Mouse (Mus musculus): Measurements from ENCODE around the gene Espn. TPM values are rescaled to one million over a fixed set of nuclear protein-coding genes. Genes with fewer than 3 reads are reported as not detected.
A peak's percentile ranks its signal among the peaks of the same experiment; 100 is the strongest.

Gene Espn
- polyA plus RNA-seq, 1 experiment, result 19.3 TPM

DNA sequence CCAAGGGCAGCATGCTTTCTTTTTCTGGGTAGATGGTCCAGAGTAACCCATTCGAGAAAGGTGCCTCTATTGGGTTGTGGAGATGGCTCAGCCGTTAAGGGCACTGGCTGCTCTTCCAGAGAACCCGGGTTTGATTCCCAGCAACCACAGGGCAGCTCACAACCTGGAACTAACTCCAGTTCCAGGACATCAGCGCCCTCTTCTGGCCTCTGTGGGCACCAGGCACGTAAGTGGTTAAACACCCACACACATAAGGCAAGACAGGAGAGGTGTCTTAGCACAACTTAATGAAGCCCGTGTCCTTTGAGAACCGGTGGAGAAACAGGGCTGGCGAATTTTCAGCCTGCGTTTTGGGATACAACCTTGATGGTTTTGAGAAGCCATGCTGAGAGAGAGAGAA is 77.6 kb downstream of the Espn start:
- Histone ChIP-seq H3K9me3 (replicated peaks; ENCODE audit: control insufficient read depth, insufficient read depth, low read length, poor library complexity, severe bottlenecking) (no peaks in the 10 kb centered on the region), H3K36me3 (ENCODE audit: control insufficient read depth, insufficient read depth, low read length, poor library complexity, severe bottlenecking) (no peaks in the 10 kb centered on the region), H3K9ac (ENCODE audit: low read depth, poor library complexity, severe bottlenecking) (no peak overlapping the region), H3K27ac (ENCODE audit: insufficient read depth, low read length) (no peak overlapping the region), H3K4me1 (ENCODE audit: control insufficient read depth, insufficient read depth, low read length) (no peaks in the 10 kb centered on the region), H3K4me3 (ENCODE audit: low read depth, low read length) (no peak overlapping the region), H3K27me3 (ENCODE audit: control insufficient read depth, insufficient read depth, low read length, poor library complexity, severe bottlenecking) (no peaks in the 10 kb centered on the region)
- TF ChIP-seq EP300 (IDR thresholded peaks at IDR 0.05; ENCODE audit: insufficient read depth, low read depth, low read length), result no peak
- peak; percentile 64 for TF ChIP-seq CTCF (IDR thresholded peaks at IDR 0.05; ENCODE audit: low read depth, low read length)
- no peak for TF ChIP-seq POLR2A (IDR thresholded peaks at IDR 0.05; ENCODE audit: insufficient read depth, low read length)

DNA sequence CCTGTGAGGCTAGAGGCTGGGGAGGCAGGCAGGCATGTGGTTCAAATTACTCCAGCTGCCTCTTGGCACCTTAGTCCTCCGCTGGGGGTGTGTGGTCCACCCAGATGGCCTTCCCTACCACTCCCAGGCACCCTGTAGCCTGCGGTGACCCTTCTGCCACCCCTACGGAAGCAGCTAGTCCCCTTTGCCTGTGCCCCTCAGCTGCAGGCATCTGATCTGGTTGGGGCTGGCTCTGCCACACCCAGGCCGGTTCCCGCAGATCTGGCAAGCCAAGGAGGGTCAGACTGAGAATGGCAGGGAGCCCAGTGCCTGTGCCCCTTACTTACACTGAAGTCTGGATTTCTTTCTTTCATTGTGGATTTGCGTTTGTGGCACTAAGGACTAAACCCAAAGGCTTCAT is 78.5 kb downstream of the Espn start:
- Histone ChIP-seq H3K36me3 (ENCODE audit: control insufficient read depth, insufficient read depth, low read length, poor library complexity, severe bottlenecking) (no peaks in the 10 kb centered on the region), H3K27ac (ENCODE audit: insufficient read depth, low read length) (no peak overlapping the region), H3K4me3 (ENCODE audit: low read depth, low read length) (no peak overlapping the region), H3K9ac (ENCODE audit: low read depth, poor library complexity, severe bottlenecking) (no peak overlapping the region), H3K4me1 (ENCODE audit: control insufficient read depth, insufficient read depth, low read length) (no peaks in the 10 kb centered on the region), H3K27me3 (ENCODE audit: control insufficient read depth, insufficient read depth, low read length, poor library complexity, severe bottlenecking) (no peaks in the 10 kb centered on the region), H3K9me3 (replicated peaks; ENCODE audit: control insufficient read depth, insufficient read depth, low read length, poor library complexity, severe bottlenecking) (no peaks in the 10 kb centered on the region)
- no peak for TF ChIP-seq CTCF (IDR thresholded peaks at IDR 0.05; ENCODE audit: low read depth, low read length)
- TF ChIP-seq EP300 (IDR thresholded peaks at IDR 0.05; ENCODE audit: insufficient read depth, low read depth, low read length), result no peak
- TF ChIP-seq POLR2A (IDR thresholded peaks at IDR 0.05; ENCODE audit: insufficient read depth, low read length), result no peak

DNA sequence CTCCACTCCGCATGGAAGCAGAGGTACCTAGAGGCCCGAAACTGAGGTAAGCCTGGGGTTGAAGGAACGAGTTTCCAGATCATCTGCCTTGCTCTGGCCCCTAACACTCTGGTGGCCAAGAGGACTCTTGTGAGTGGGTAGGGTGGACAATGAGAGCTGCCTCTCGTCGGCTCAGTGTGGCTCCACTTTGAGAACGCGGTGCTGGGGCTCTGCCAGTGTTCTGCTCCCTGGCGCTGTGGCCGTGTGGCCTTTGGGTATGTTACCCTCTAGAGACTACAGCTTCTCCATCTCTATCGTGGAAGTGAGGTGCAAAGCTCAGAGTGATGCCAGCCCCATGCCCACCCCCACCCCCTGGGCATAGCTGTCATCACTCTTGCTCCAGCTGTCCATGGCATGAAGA is 79.5 kb downstream of the Espn start:
- Histone ChIP-seq H3K36me3 (ENCODE audit: control insufficient read depth, insufficient read depth, low read length, poor library complexity, severe bottlenecking) (no peaks in the 10 kb centered on the region), H3K4me1 (ENCODE audit: control insufficient read depth, insufficient read depth, low read length) (no peaks in the 10 kb centered on the region), H3K27ac (ENCODE audit: insufficient read depth, low read length) (no peak overlapping the region), H3K9me3 (replicated peaks; ENCODE audit: control insufficient read depth, insufficient read depth, low read length, poor library complexity, severe bottlenecking) (no peaks in the 10 kb centered on the region), H3K4me3 (ENCODE audit: low read depth, low read length) (no peak overlapping the region), H3K27me3 (ENCODE audit: control insufficient read depth, insufficient read depth, low read length, poor library complexity, severe bottlenecking) (no peaks in the 10 kb centered on the region), H3K9ac (ENCODE audit: low read depth, poor library complexity, severe bottlenecking) (no peak overlapping the region)
- TF ChIP-seq POLR2A (IDR thresholded peaks at IDR 0.05; ENCODE audit: insufficient read depth, low read length) (no peak), EP300 (IDR thresholded peaks at IDR 0.05; ENCODE audit: insufficient read depth, low read depth, low read length) (no peak), CTCF (IDR thresholded peaks at IDR 0.05; ENCODE audit: low read depth, low read length) (no peak)

DNA sequence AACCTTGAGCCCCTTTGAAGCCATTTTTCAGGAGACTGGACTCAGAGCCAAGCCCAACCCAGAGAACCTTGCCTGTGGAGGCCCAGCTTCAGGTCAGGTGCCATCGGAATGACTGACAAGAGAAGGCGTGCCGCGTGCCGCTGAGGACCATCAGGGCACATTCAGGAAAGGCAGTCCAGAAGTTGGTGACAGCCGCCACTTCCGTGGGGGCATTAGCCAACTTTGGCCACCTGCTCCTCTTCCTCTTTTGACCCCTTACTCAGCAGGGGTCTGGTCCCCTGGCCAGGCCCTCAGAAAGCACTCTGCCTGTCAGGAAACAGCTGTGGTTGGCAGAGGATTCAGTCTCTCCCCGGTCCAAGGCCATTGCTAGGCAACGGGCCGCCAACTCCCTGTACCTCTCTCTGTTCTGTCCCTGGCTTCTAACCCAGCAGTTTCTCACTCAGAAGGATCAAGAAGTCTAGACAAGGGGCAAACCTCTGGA is 80.0 kb downstream of the Espn start, which contains the start of gene Plekhg5:
Gene Plekhg5 (plus strand): TSS at position 378 of the 481 bp plus-strand sequence.
- TF ChIP-seq EP300 (IDR thresholded peaks at IDR 0.05; ENCODE audit: insufficient read depth, low read depth, low read length) (no peak), CTCF (IDR thresholded peaks at IDR 0.05; ENCODE audit: low read depth, low read length) (no peak), POLR2A (IDR thresholded peaks at IDR 0.05; ENCODE audit: insufficient read depth, low read length) (no peak)
- no peaks in the 10 kb centered on the region for H3K36me3 ChIP-seq (ENCODE audit: control insufficient read depth, insufficient read depth, low read length, poor library complexity, severe bottlenecking)
- no peaks in the 10 kb centered on the region for H3K27me3 ChIP-seq (ENCODE audit: control insufficient read depth, insufficient read depth, low read length, poor library complexity, severe bottlenecking)
- H3K27ac ChIP-seq (ENCODE audit: insufficient read depth, low read length), result no peak within 1 kb of the TSS
- no peak within 1 kb of the TSS for H3K9ac ChIP-seq (ENCODE audit: low read depth, poor library complexity, severe bottlenecking)
- H3K9me3 ChIP-seq (replicated peaks; ENCODE audit: control insufficient read depth, insufficient read depth, low read length, poor library complexity, severe bottlenecking), result no peaks in the 10 kb centered on the region
- no peaks in the 10 kb centered on the region for H3K4me1 ChIP-seq (ENCODE audit: control insufficient read depth, insufficient read depth, low read length)
- H3K4me3 ChIP-seq (ENCODE audit: low read depth, low read length), result no peak within 1 kb of the TSS

DNA sequence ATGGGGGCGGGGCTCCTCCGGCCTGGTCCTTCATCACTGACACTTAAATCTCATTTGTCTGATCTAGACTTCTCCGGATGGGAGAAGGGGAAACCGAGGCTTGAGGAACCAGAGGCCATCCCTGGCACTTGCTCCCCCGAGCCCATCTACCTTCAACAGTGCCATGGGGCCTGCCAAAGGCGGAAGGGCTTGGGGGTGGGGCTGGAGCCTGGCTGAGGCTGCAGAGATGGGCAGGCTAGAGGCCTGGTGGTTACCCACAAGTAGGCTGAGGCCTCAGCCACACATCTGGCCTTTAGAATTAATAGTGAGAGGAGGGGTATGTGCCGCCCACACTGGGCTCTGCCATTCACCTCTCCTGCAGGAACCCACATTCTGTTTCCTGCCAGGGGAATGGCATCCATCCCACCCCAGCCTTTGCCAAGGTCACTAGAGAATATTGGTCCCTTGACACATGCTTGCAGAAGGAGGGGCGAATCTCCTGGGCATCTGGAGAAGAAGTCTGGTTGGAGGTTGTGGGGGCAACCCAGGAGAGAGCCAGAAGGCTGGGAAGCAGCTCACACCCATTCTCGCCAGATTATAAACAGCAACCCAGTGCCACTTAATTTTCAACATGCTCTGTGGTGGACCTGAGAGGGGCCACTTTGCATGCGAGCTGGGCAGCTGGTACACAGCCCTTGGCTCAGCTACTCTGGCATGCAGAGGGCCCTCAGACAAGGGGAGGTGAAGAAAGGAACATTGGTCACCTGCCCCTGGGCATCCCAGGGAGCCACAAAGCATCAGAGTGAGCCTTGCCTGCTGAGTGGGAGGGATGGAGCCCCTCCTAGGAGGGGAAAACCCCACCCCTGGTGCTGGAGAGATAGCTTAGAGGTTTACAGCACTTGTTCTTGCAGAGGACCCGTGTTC is 81.4 kb downstream of the Espn start:
- Histone ChIP-seq H3K9ac (ENCODE audit: low read depth, poor library complexity, severe bottlenecking) (no peak overlapping the region), H3K4me3 (ENCODE audit: low read depth, low read length) (no peak overlapping the region), H3K27ac (ENCODE audit: insufficient read depth, low read length) (no peak overlapping the region), H3K4me1 (ENCODE audit: control insufficient read depth, insufficient read depth, low read length) (no peaks in the 10 kb centered on the region), H3K9me3 (replicated peaks; ENCODE audit: control insufficient read depth, insufficient read depth, low read length, poor library complexity, severe bottlenecking) (no peaks in the 10 kb centered on the region), H3K27me3 (ENCODE audit: control insufficient read depth, insufficient read depth, low read length, poor library complexity, severe bottlenecking) (no peaks in the 10 kb centered on the region), H3K36me3 (ENCODE audit: control insufficient read depth, insufficient read depth, low read length, poor library complexity, severe bottlenecking) (no peaks in the 10 kb centered on the region)
- TF ChIP-seq EP300 (IDR thresholded peaks at IDR 0.05; ENCODE audit: insufficient read depth, low read depth, low read length) (no peak), CTCF (IDR thresholded peaks at IDR 0.05; ENCODE audit: low read depth, low read length) (no peak), POLR2A (IDR thresholded peaks at IDR 0.05; ENCODE audit: insufficient read depth, low read length) (no peak)

Other genes starting within 250 kb of the Espn start
- 89.1 and 95.3 TPM in 2 replicates for gene Dnajc11, start 218.7 kb downstream of the Espn start, polyA plus RNA-seq (2011; ENCODE audit: insufficient read depth, insufficient read length, low read depth, missing spikeins)
- 20.0 and 20.7 TPM in 2 replicates for gene Thap3, start 163.4 kb downstream of the Espn start, polyA plus RNA-seq (2011; ENCODE audit: insufficient read depth, insufficient read length, low read depth, missing spikeins)
- 49.7 and 52.1 TPM in 2 replicates for gene Phf13, start 156.1 kb downstream of the Espn start, polyA plus RNA-seq (2011; ENCODE audit: insufficient read depth, insufficient read length, low read depth, missing spikeins)
- 24.0 and 24.4 TPM in 2 replicates for gene Klhl21, start 143.6 kb downstream of the Espn start, polyA plus RNA-seq (2011; ENCODE audit: insufficient read depth, insufficient read length, low read depth, missing spikeins)
- gene Zbtb48, start 124.7 kb downstream of the Espn start, polyA plus RNA-seq (2011; ENCODE audit: insufficient read depth, insufficient read length, low read depth, missing spikeins), result 13.4 and 13.5 TPM in 2 replicates
- gene Tas1r1, start 113.8 kb downstream of the Espn start, polyA plus RNA-seq (2011; ENCODE audit: insufficient read depth, insufficient read length, low read depth, missing spikeins), result 0.38 and 0.55 TPM in 2 replicates
- gene Nol9, start 113.0 kb downstream of the Espn start, polyA plus RNA-seq (2011; ENCODE audit: insufficient read depth, insufficient read length, low read depth, missing spikeins), result 71.0 and 71.7 TPM in 2 replicates
- gene Plekhg5, start 79.9 kb downstream of the Espn start, polyA plus RNA-seq (2011; ENCODE audit: insufficient read depth, insufficient read length, low read depth, missing spikeins), result 17.5 and 20.5 TPM in 2 replicates
- gene Tnfrsf25, start 36.4 kb downstream of the Espn start, polyA plus RNA-seq (2011; ENCODE audit: insufficient read depth, insufficient read length, low read depth, missing spikeins), result 1.5 and 2.0 TPM in 2 replicates
- 0.39 TPM in 1 of 2 replicates, not detected in the other for gene Hes2, start 6.5 kb upstream of the Espn start, polyA plus RNA-seq (2011; ENCODE audit: insufficient read depth, insufficient read length, low read depth, missing spikeins)
- 49.5 and 52.6 TPM in 2 replicates for gene Acot7, start 25.8 kb upstream of the Espn start, polyA plus RNA-seq (2011; ENCODE audit: insufficient read depth, insufficient read length, low read depth, missing spikeins)
- 7.2 and 7.9 TPM in 2 replicates for gene Gpr153, start 121.9 kb upstream of the Espn start, polyA plus RNA-seq (2011; ENCODE audit: insufficient read depth, insufficient read length, low read depth, missing spikeins)
- not detected in 2 replicates for gene Hes3, start 139.3 kb upstream of the Espn start, polyA plus RNA-seq (2011; ENCODE audit: insufficient read depth, insufficient read length, low read depth, missing spikeins)
- gene Icmt, start 144.9 kb upstream of the Espn start, polyA plus RNA-seq (2011; ENCODE audit: insufficient read depth, insufficient read length, low read depth, missing spikeins), result 21.4 and 22.8 TPM in 2 replicates
- 3.2 and 4.2 TPM in 2 replicates for gene Rnf207, start 166.6 kb upstream of the Espn start, polyA plus RNA-seq (2011; ENCODE audit: insufficient read depth, insufficient read length, low read depth, missing spikeins)
- 1,917 and 1,978 TPM in 2 replicates for gene Rpl22, start 173.4 kb upstream of the Espn start, polyA plus RNA-seq (2011; ENCODE audit: insufficient read depth, insufficient read length, low read depth, missing spikeins)
- gene Chd5, start 186.3 kb upstream of the Espn start, polyA plus RNA-seq (2011; ENCODE audit: insufficient read depth, insufficient read length, low read depth, missing spikeins), result 5.4 and 5.8 TPM in 2 replicates